20 mouse cellular contexts compared by ENCODE assay signal in genomic region chr17:73343632-73344390, GRCm38 (mm10). TPM values are rescaled to one million over a fixed set of nuclear protein-coding genes. Genes with fewer than 3 reads are reported as not detected.
A peak's percentile ranks its signal among the peaks of the same experiment; 100 is the strongest.
DNase-seq lines count a peak whose midpoint lies in the region; ATAC-seq and TF ChIP-seq lines count a peak whose summit lies in the region.
"Had no signal": no experiment of that assay in that cellular context is flagged by ENCODE, and none has a peak within 500 bp of the region (broad histone marks: within the 10 kb centered on the region; RNA-seq: fewer than 3 reads in every experiment).

No protein-coding gene starts in this region.

- 81% methylated on average over 6 of the region's 6 CpGs for whole genome bisulfite sequencing in heart, postnatal 0 days
- WGBS in small intestine, adult 2 months: 80% methylated on average over 6 of the region's 6 CpGs

- H3K36me3 ChIP-seq in heart, postnatal 0 days (replicated peaks; ENCODE audit: control insufficient read depth, insufficient read depth, low read length): no peaks in the 10 kb centered on the region
- no peaks in the 10 kb centered on the region for H3K36me3 ChIP-seq in small intestine, adult 2 months (ENCODE audit: control insufficient read depth, insufficient read depth, low read length)
- H3K36me3 ChIP-seq: embryonic facial prominence, embryonic 13.5 days; hindbrain, embryonic 15.5 days had no signal

- peak; percentile 39 for TF ChIP-seq CTCF in heart, postnatal 0 days (IDR thresholded peaks at IDR 0.05; ENCODE audit: low read depth)
- TF ChIP-seq CTCF in small intestine, adult 2 months (IDR thresholded peaks at IDR 0.05; ENCODE audit: extremely low read depth, insufficient read length, insufficient replicate concordance, low read depth, low read length): peak; percentile 45; the same call in 1 of the 2 replicates

- intact Hi-C loops in heart, postnatal 10 days (cut with DNase I): no loop called here

- H3K27me3 ChIP-seq in heart, postnatal 0 days (ENCODE audit: control insufficient read depth, insufficient read depth, low read length): no peaks in the 10 kb centered on the region
- no peaks in the 10 kb centered on the region for H3K27me3 ChIP-seq in small intestine, adult 2 months (ENCODE audit: control insufficient read depth, insufficient read depth, low read length)
- H3K27me3 ChIP-seq: embryonic facial prominence, embryonic 13.5 days; forebrain, embryonic 13.5 days; hindbrain, embryonic 15.5 days had no signal

- no peak for ATAC-seq in heart, postnatal 0 days (ENCODE audit: insufficient read depth, low read depth)
- ATAC-seq: forebrain, embryonic 13.5 days had no signal

- no peak overlapping the region for H3K4me2 ChIP-seq in heart, postnatal 0 days (ENCODE audit: low read depth, low read length)
- H3K4me2 ChIP-seq: embryonic facial prominence, embryonic 13.5 days; forebrain, embryonic 13.5 days; hindbrain, embryonic 15.5 days had no signal

- no peaks in the 10 kb centered on the region for H3K9me3 ChIP-seq in heart, postnatal 0 days (replicated peaks; ENCODE audit: control insufficient read depth, low read length)
- H3K9me3 ChIP-seq: embryonic facial prominence, embryonic 13.5 days; forebrain, embryonic 13.5 days; hindbrain, embryonic 15.5 days had no signal

- no peaks in the 10 kb centered on the region for H3K4me1 ChIP-seq in heart, postnatal 0 days (ENCODE audit: control insufficient read depth, insufficient read depth)
- H3K4me1 ChIP-seq in small intestine, adult 2 months (ENCODE audit: control insufficient read depth, insufficient read depth, insufficient read length, low read length): no peaks in the 10 kb centered on the region
- H3K4me1 ChIP-seq: embryonic facial prominence, embryonic 13.5 days; forebrain, embryonic 13.5 days had no signal

- TF ChIP-seq POLR2A in small intestine, adult 2 months (IDR thresholded peaks at IDR 0.05; ENCODE audit: low read depth, low read length): no peak

- TF ChIP-seq EP300 in heart, postnatal 0 days (IDR thresholded peaks at IDR 0.05; ENCODE audit: low read depth): no peak

- no peak overlapping the region for H3K27ac ChIP-seq in heart, postnatal 0 days (ENCODE audit: low read depth)
- H3K27ac ChIP-seq in small intestine, adult 2 months (ENCODE audit: insufficient read depth, low read depth, low read length): no peak overlapping the region
- H3K27ac ChIP-seq: embryonic facial prominence, embryonic 13.5 days; forebrain, embryonic 13.5 days; hindbrain, embryonic 15.5 days had no signal

- H3K4me3 ChIP-seq in heart, postnatal 0 days (ENCODE audit: low read depth, low read length): no peak overlapping the region
- H3K4me3 ChIP-seq in small intestine, adult 2 months (ENCODE audit: low read depth, low read length): no peak overlapping the region
- H3K4me3 ChIP-seq: embryonic facial prominence, embryonic 13.5 days; forebrain, embryonic 13.5 days; hindbrain, embryonic 15.5 days had no signal

- H3K9ac ChIP-seq in heart, postnatal 0 days (replicated peaks; ENCODE audit: low read depth, low read length): no peak overlapping the region
- H3K9ac ChIP-seq: embryonic facial prominence, embryonic 13.5 days; forebrain, embryonic 13.5 days; hindbrain, embryonic 15.5 days had no signal

- no peak for DNase-seq in heart, postnatal 0 days (ENCODE audit: low spot score)
- DNase-seq in heart, postnatal 10 days: no peak
- peak; percentile 21 for DNase-seq in retina, embryonic 14.5 days (ENCODE audit: low spot score)
- no peak for DNase-seq in retina, postnatal 1 day
- peak; percentile 5 for DNase-seq in NIH3T3 (ENCODE audit: low read depth)
- no peak for DNase-seq in ovary, postnatal 36 days (ENCODE audit: low spot score)
- DNase-seq in embryo, embryonic 11 days: no peak
- DNase-seq: cerebellum, adult 9-10 months; gastrocnemius, postnatal 25 days; kidney, postnatal 10 days; lung, adult 2 months had no signal

RNA-seq across cellular contexts. Expression of gene Capn13, which starts 56.9 kb away (rescaled TPM):
- total RNA-seq in heart, postnatal 0 days (2014; rRNA removed; ENCODE audit: low replicate concordance): not detected in 2 replicates
- polyA plus RNA-seq in heart, postnatal 0 days (2015; fragmentation: Nextera tagmentation; extraction: Ambion mirVana): 0.05 TPM in 1 of 2 replicates, not detected in the other
- total RNA-seq in heart, postnatal 10 days (2021): not detected
- 3.9 and 6.8 TPM in 2 replicates for polyA plus RNA-seq in small intestine, adult 2 months (2012; rRNA removed)
- total RNA-seq: adrenal gland, postnatal 4 days; gastrocnemius, postnatal 25 days; layer of hippocampus, postnatal 14 days; megakaryocyte-erythroid progenitor cell, adult 5-6 weeks had no signal
- polyA plus RNA-seq: embryonic facial prominence, embryonic 13.5 days; forebrain, embryonic 13.5 days; heart, embryonic 16.5 days; limb, embryonic 11.5 days had no signal

Comparison
In these comparisons a context has a peak if more than half of its experiments do, and no peak if none do; other contexts are left out.
1. DNase-seq: peak in retina, embryonic 14.5 days (single experiment) and NIH3T3 (single experiment); none in heart, postnatal 0 days (single experiment), heart, postnatal 10 days (0 of 2), retina, postnatal 1 day (single experiment), ovary, postnatal 36 days (single experiment) and embryo, embryonic 11 days (single experiment).